In genomic region chr10:127939667-127940066, GRCm38 (mm10) we compare ENCODE assay signal across 19 mouse cellular contexts. TPM values are rescaled to one million over a fixed set of nuclear protein-coding genes. Genes with fewer than 3 reads are reported as not detected.
A peak's percentile ranks its signal among the peaks of the same experiment; 100 is the strongest.
DNase-seq lines count a peak whose midpoint lies in the region; ATAC-seq and TF ChIP-seq lines count a peak whose summit lies in the region.
"Not testable (repeated sequence)": the region's sequence is repeated elsewhere in the genome, so short reads cannot be mapped to it uniquely, and the experiment has no call there.
"Had no signal": no experiment of that assay in that cellular context is flagged by ENCODE, and none has a peak within 500 bp of the region (broad histone marks: within the 10 kb centered on the region; RNA-seq: fewer than 3 reads in every experiment).

No protein-coding gene starts in this region.

- H3K4me1 ChIP-seq in ES-Bruce4 (ENCODE audit: control insufficient read depth, insufficient read depth, low read length); ES-E14 (ENCODE audit: control insufficient read depth in 2 of 2, insufficient read depth in 2 of 2, low read length in 2 of 2, poor library complexity in 1 of 2); midbrain, embryonic 11.5 days (ENCODE audit: control insufficient read depth, insufficient read depth, low read length): not testable (repeated sequence)

- peak overlapping the region; percentile 31 for H3K27ac ChIP-seq in ES-Bruce4 (ENCODE audit: insufficient read depth, low read length)
- H3K27ac ChIP-seq in ES-E14 (ENCODE audit: insufficient read depth, low read depth, low read length, poor library complexity, severe bottlenecking): peak overlapping the region; percentile 80
- H3K27ac ChIP-seq in midbrain, embryonic 11.5 days (ENCODE audit: low read depth, low read length): not testable (repeated sequence)

- in situ Hi-C loops in ES-E14 (cut with MboI; ENCODE audit: low sequenced_read_pairs in 2 of 2, unreplicated experiment in 2 of 2): loop anchor here in 1 of 2 experiments (10.0 kb wide), 1 partner anchor 195 kb away; no protein-coding TSS in a partner anchor

- H3K27me3 ChIP-seq in ES-Bruce4 (ENCODE audit: control insufficient read depth, insufficient read depth, low read length, poor library complexity, severe bottlenecking); midbrain, embryonic 11.5 days (ENCODE audit: control insufficient read depth, insufficient read depth, low read length): not testable (repeated sequence)

- H3K4me3 ChIP-seq in ES-Bruce4 (ENCODE audit: low read depth, low read length); ES-E14 (ENCODE audit: insufficient read depth in 1 of 2, low read depth in 1 of 2, low read length in 2 of 2, poor library complexity in 1 of 2, severe bottlenecking in 1 of 2); midbrain, embryonic 11.5 days (ENCODE audit: low read depth, low read length): not testable (repeated sequence)

- not testable (repeated sequence) for TF ChIP-seq CTCF in ES-Bruce4 (IDR thresholded peaks at IDR 0.05; ENCODE audit: low read depth, low read length)

- H3K9me3 ChIP-seq in ES-Bruce4 (replicated peaks; ENCODE audit: control insufficient read depth, insufficient read depth, low read length, poor library complexity, severe bottlenecking): peaks cover 12% of the 10 kb centered on the region; the same call in 1 of the 2 replicates
- not testable (repeated sequence) for H3K9me3 ChIP-seq in ES-E14 (ENCODE audit: control insufficient read depth, insufficient read depth, low read depth, low read length); midbrain, embryonic 11.5 days (ENCODE audit: control insufficient read depth, low read length)

- peak; percentile 49 for DNase-seq in 416B (ENCODE audit: low read depth)
- not testable (repeated sequence) for DNase-seq in ES-E14 (ENCODE audit: low read depth, low spot score)
- DNase-seq in MEL-GATA-1-ER (ENCODE audit: extremely low read depth, low read depth): peak; percentile 18
- DNase-seq in ZHBTc4 (ENCODE audit: low read depth, low spot score): peak; percentile 65
- peak; percentile 71 for DNase-seq in midbrain, embryonic 11.5 days (ENCODE audit: low spot score, missing footprints)

- 95% methylated on average over 10 of the region's 10 CpGs for WGBS in midbrain, embryonic 11.5 days

- H3K36me3 ChIP-seq in ES-Bruce4 (ENCODE audit: control insufficient read depth, insufficient read depth, low read length, poor library complexity, severe bottlenecking); ES-E14 (ENCODE audit: control insufficient read depth, insufficient read depth, low read length, poor library complexity, severe bottlenecking); midbrain, embryonic 11.5 days (ENCODE audit: control insufficient read depth, insufficient read depth, low read length): not testable (repeated sequence)

- ATAC-seq in midbrain, embryonic 11.5 days (ENCODE audit: low FRiP score): not testable (repeated sequence)

- not testable (repeated sequence) for H3K9ac ChIP-seq in ES-Bruce4 (ENCODE audit: low read depth, poor library complexity, severe bottlenecking); ES-E14 (ENCODE audit: insufficient read depth, low read depth, low read length, poor library complexity, severe bottlenecking); midbrain, embryonic 11.5 days (ENCODE audit: low read length)

- TF ChIP-seq POLR2A in ES-Bruce4 (IDR thresholded peaks at IDR 0.05; ENCODE audit: insufficient read depth, low read length): not testable (repeated sequence)

- not testable (repeated sequence) for TF ChIP-seq EP300 in ES-Bruce4 (IDR thresholded peaks at IDR 0.05; ENCODE audit: insufficient read depth, low read depth, low read length)

- H3K4me2 ChIP-seq in midbrain, embryonic 11.5 days: not testable (repeated sequence)

TF ChIP-seq in ES-E14, 5 proteins besides CTCF, POLR2A, EP300 and RAD21:
- peak; percentile 87 for TF ChIP-seq MAFK (IDR thresholded peaks at IDR 0.05; ENCODE audit: insufficient read depth, low read depth, low read length)

RNA-seq across cellular contexts. Expression of gene Sdr9c7, which starts 41.3 kb away (rescaled TPM):
- not detected in 2 replicates for polyA plus RNA-seq in ES-Bruce4 (2011; ENCODE audit: insufficient read depth, insufficient read length, low read depth, missing spikeins)
- total RNA-seq in ES-E14 (2012; rRNA removed): 0.27 TPM in 1 of 2 replicates, not detected in the other
- polyA plus RNA-seq in midbrain, embryonic 11.5 days (2014; fragmentation: Nextera tagmentation; extraction: Ambion mirVana): not detected in 2 replicates
- total RNA-seq: common myeloid progenitor, adult 5-6 weeks had no signal
- polyA plus RNA-seq: brain, embryonic 14.5 days; C2C12; embryonic facial prominence, embryonic 11.5 days; erythroblast, embryonic 14.5 days; forebrain, embryonic 10.5 days; forebrain, embryonic 12.5 days; forebrain, embryonic 14.5 days; forebrain, embryonic 16.5 days had no signal

RNA-seq across cellular contexts. Expression of gene Rdh7, which starts 51.0 kb away (rescaled TPM):
- polyA plus RNA-seq in ES-Bruce4 (2011; ENCODE audit: insufficient read depth, insufficient read length, low read depth, missing spikeins): not detected in 2 replicates
- not detected in 2 replicates for total RNA-seq in ES-E14 (2012; rRNA removed)
- polyA plus RNA-seq in midbrain, embryonic 11.5 days (2014; fragmentation: Nextera tagmentation; extraction: Ambion mirVana): not detected in 2 replicates
- total RNA-seq: adrenal gland, postnatal 25 days; common myeloid progenitor, adult 5-6 weeks had no signal
- polyA plus RNA-seq: brain, embryonic 14.5 days; C2C12; embryonic facial prominence, embryonic 11.5 days; embryonic facial prominence, embryonic 13.5 days; embryonic facial prominence, embryonic 15.5 days; erythroblast, embryonic 14.5 days; forebrain, embryonic 10.5 days; forebrain, embryonic 12.5 days; forebrain, embryonic 14.5 days; forebrain, embryonic 16.5 days; frontal cortex, adult 2 months had no signal
